In the genomic region with DNA sequence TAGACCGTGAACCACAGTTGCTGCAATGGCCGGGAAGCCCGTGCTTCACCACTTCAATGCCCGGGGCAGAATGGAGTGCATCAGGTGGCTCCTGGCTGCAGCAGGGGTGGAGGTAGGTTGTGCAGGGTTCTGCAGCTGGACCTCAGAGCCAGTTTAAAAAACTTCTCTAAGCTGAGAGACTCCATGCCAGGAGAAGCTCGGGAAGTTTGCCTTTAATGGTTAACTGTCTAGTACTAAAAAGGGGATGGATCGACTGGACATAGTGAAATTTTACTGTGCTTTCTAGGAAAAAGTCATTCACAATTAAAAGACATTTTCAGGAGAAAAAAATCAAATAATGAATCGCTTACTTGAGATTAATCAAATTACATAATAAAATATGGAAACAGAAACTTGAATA, we compare ENCODE assay signal across 12 mouse cellular contexts. TPM values are rescaled to one million over a fixed set of nuclear protein-coding genes. Genes with fewer than 3 reads are reported as not detected.
"Had no signal": no experiment of that assay in that cellular context is flagged by ENCODE, and none has a peak within 500 bp of the region (broad histone marks: within the 10 kb centered on the region; RNA-seq: fewer than 3 reads in every experiment).

No protein-coding gene starts in this region.

RNA-seq across cellular contexts. Expression of a gene that starts 5.1 kb away (rescaled TPM):
- polyA plus RNA-seq: neural tube, embryonic 14.5 days; neural tube, embryonic 15.5 days; small intestine, adult 2 months; spleen, adult 2 months; stomach, embryonic 14.5 days; testis, adult 2 months; thymus, adult 2 months; thymus, postnatal 0 days had no signal

RNA-seq across cellular contexts. Expression of a gene that starts 19.8 kb away (rescaled TPM):
- polyA plus RNA-seq: neural tube, embryonic 14.5 days; neural tube, embryonic 15.5 days; small intestine, adult 2 months; spleen, adult 2 months; stomach, embryonic 14.5 days; stomach, embryonic 15.5 days; stomach, embryonic 16.5 days; stomach, postnatal 0 days; testis, adult 2 months; thymus, postnatal 0 days; urinary bladder, adult 2 months had no signal

RNA-seq across cellular contexts. Expression of a gene that starts 32.6 kb away (rescaled TPM):
- polyA plus RNA-seq: neural tube, embryonic 14.5 days; neural tube, embryonic 15.5 days; small intestine, adult 2 months; spleen, adult 2 months; stomach, embryonic 14.5 days; stomach, embryonic 15.5 days; stomach, embryonic 16.5 days; stomach, postnatal 0 days; testis, adult 2 months; urinary bladder, adult 2 months had no signal

RNA-seq across cellular contexts. Expression of a gene that starts 37.9 kb away (rescaled TPM):
- polyA plus RNA-seq: neural tube, embryonic 14.5 days; neural tube, embryonic 15.5 days; spleen, adult 2 months; testis, adult 2 months; thymus, postnatal 0 days had no signal
